Mouse (Mus musculus) cerebellum, adult 11-12 months (tissue): ENCODE data around the gene Fndc9.
A peak's percentile ranks its signal among the peaks of the same experiment; 100 is the strongest.

Experiments
- DNase-seq: peaks from one replicate; pipeline ENCODE4 v3.0.0; 2022

Gene Fndc9

GRCm38 (mm10) chr11:46235334-46235733 lies at the start of gene Fndc9:
Gene Fndc9 (plus strand): TSS chr11:46235531.
- DNase-seq: no peak

- no peak for DNase-seq
Observed at GRCm38 (mm10) chr11:46188283-46188682, 47.0 kb upstream of the Fndc9 start.

GRCm38 (mm10) chr11:46194175-46194574 lies 41.2 kb upstream of the Fndc9 start:
- no peak for DNase-seq

- peak; percentile 58 for DNase-seq
Observed at GRCm38 (mm10) chr11:46200664-46201063, 34.7 kb upstream of the Fndc9 start.

- DNase-seq: no peak
Observed at GRCm38 (mm10) chr11:46201636-46202546, 33.4 kb upstream of the Fndc9 start.

GRCm38 (mm10) chr11:46202547-46202887 lies 32.8 kb upstream of the Fndc9 start:
- no peak for DNase-seq

- no peak for DNase-seq
Observed at GRCm38 (mm10) chr11:46204841-46205240, 30.5 kb upstream of the Fndc9 start.

- no peak for DNase-seq
Observed at GRCm38 (mm10) chr11:46205639-46206409, 29.5 kb upstream of the Fndc9 start.

GRCm38 (mm10) chr11:46209884-46210283 lies 25.4 kb upstream of the Fndc9 start:
- no peak for DNase-seq

- no peak for DNase-seq
Observed at GRCm38 (mm10) chr11:46211858-46212257, 23.5 kb upstream of the Fndc9 start.

- DNase-seq: no peak
Observed at GRCm38 (mm10) chr11:46213844-46214243, 21.5 kb upstream of the Fndc9 start.

GRCm38 (mm10) chr11:46214368-46215230 lies 20.7 kb upstream of the Fndc9 start:
- no peak for DNase-seq

- peak; percentile 62 for DNase-seq
Observed at GRCm38 (mm10) chr11:46215354-46215753, 20.0 kb upstream of the Fndc9 start.

GRCm38 (mm10) chr11:46216669-46217068 lies 18.7 kb upstream of the Fndc9 start:
- no peak for DNase-seq

- DNase-seq: no peak
Observed at GRCm38 (mm10) chr11:46217686-46218085, 17.6 kb upstream of the Fndc9 start.

- DNase-seq: no peak
Observed at GRCm38 (mm10) chr11:46218584-46218983, 16.7 kb upstream of the Fndc9 start.

GRCm38 (mm10) chr11:46219380-46219779 lies 16.0 kb upstream of the Fndc9 start:
- DNase-seq: no peak

- DNase-seq: no peak
Observed at GRCm38 (mm10) chr11:46220211-46220610, 15.1 kb upstream of the Fndc9 start.

- DNase-seq: no peak
Observed at GRCm38 (mm10) chr11:46223575-46223974, 11.8 kb upstream of the Fndc9 start.

GRCm38 (mm10) chr11:46225345-46225744 lies 10.0 kb upstream of the Fndc9 start:
- no peak for DNase-seq

GRCm38 (mm10) chr11:46230184-46230583 lies 5.1 kb upstream of the Fndc9 start:
- DNase-seq: no peak

GRCm38 (mm10) chr11:46232803-46233202 lies 2.5 kb upstream of the Fndc9 start:
- no peak for DNase-seq

- DNase-seq: no peak
Observed at GRCm38 (mm10) chr11:46233966-46234365, 1.4 kb upstream of the Fndc9 start.
